9 mouse cellular contexts compared by ENCODE assay signal in genomic region chr9:43205343-43206021, GRCm38 (mm10). TPM values are rescaled to one million over a fixed set of nuclear protein-coding genes. Genes with fewer than 3 reads are reported as not detected.
DNase-seq lines count a peak whose midpoint lies in the region; ATAC-seq lines count a peak whose summit lies in the region.
"Had no signal": no experiment of that assay in that cellular context is flagged by ENCODE, and none has a peak within 500 bp of the region (broad histone marks: within the 10 kb centered on the region; RNA-seq: fewer than 3 reads in every experiment).

No protein-coding gene starts in this region.

- no peak for DNase-seq in kidney, adult 9 months
- DNase-seq in embryonic facial prominence, embryonic 10.5 days (ENCODE audit: low spot score), result peak; percentile 39
- DNase-seq in right cerebral cortex, adult 2 months (ENCODE audit: low spot score in 2 of 2), result no peak
- DNase-seq in frontal cortex, postnatal 36 days (ENCODE audit: low spot score in 2 of 2), result no peak
- DNase-seq in left cerebral cortex, postnatal 4 days, result no peak
- DNase-seq: thymus, postnatal 25 days had no signal

- H3K27me3 ChIP-seq in kidney, embryonic 16.5 days (ENCODE audit: insufficient read depth, low read length), result peaks cover 31% of the 10 kb centered on the region
- peaks cover 91% of the 10 kb centered on the region for H3K27me3 ChIP-seq in embryonic facial prominence, embryonic 10.5 days (replicated peaks; ENCODE audit: low read depth, poor library complexity, severe bottlenecking)
- H3K27me3 ChIP-seq in hindbrain, embryonic 15.5 days, result peaks cover 29% of the 10 kb centered on the region
- H3K27me3 ChIP-seq in midbrain, embryonic 16.5 days (ENCODE audit: control insufficient read depth, insufficient read depth, low read depth, low read length), result peaks cover 23% of the 10 kb centered on the region

- H3K4me3 ChIP-seq in kidney, embryonic 16.5 days (ENCODE audit: low read length), result peak overlapping the region; percentile 46
- peak overlapping the region; percentile 56 for H3K4me3 ChIP-seq in embryonic facial prominence, embryonic 10.5 days
- peak overlapping the region; percentile 30 for H3K4me3 ChIP-seq in hindbrain, embryonic 15.5 days
- H3K4me3 ChIP-seq in midbrain, embryonic 16.5 days (ENCODE audit: low read depth, low read length), result peak overlapping the region; percentile 26

- peaks cover 22% of the 10 kb centered on the region for H3K4me1 ChIP-seq in kidney, embryonic 16.5 days (ENCODE audit: insufficient read depth, low read length)
- peaks cover 25% of the 10 kb centered on the region for H3K4me1 ChIP-seq in embryonic facial prominence, embryonic 10.5 days
- peaks cover 15% of the 10 kb centered on the region for H3K4me1 ChIP-seq in hindbrain, embryonic 15.5 days (replicated peaks)
- peaks cover 15% of the 10 kb centered on the region for H3K4me1 ChIP-seq in midbrain, embryonic 16.5 days (ENCODE audit: control insufficient read depth, insufficient read depth, low read length)

- 2% methylated on average over 39 of the region's 41 CpGs for WGBS in kidney, embryonic 16.5 days
- WGBS in embryonic facial prominence, embryonic 10.5 days, result 3% methylated on average over 41 of the region's 41 CpGs
- WGBS in hindbrain, embryonic 15.5 days, result 2% methylated on average over 39 of the region's 41 CpGs
- 2% methylated on average over 41 of the region's 41 CpGs for WGBS in midbrain, embryonic 16.5 days

- no peaks in the 10 kb centered on the region for H3K9me3 ChIP-seq in kidney, embryonic 16.5 days (ENCODE audit: low read length)
- H3K9me3 ChIP-seq in embryonic facial prominence, embryonic 10.5 days, result no peaks in the 10 kb centered on the region
- H3K9me3 ChIP-seq in hindbrain, embryonic 15.5 days, result no peaks in the 10 kb centered on the region
- H3K9me3 ChIP-seq in midbrain, embryonic 16.5 days (replicated peaks; ENCODE audit: control insufficient read depth, low read length, poor library complexity, severe bottlenecking), result no peaks in the 10 kb centered on the region

- peak overlapping the region; percentile 60 for H3K9ac ChIP-seq in kidney, embryonic 16.5 days (replicated peaks; ENCODE audit: low read length)
- 0 out of 2 replicates have a peak overlapping the region, but pooled peaks have one; percentile 29 for H3K9ac ChIP-seq in hindbrain, embryonic 15.5 days
- peak overlapping the region; percentile 8; the same call in 1 of the 2 replicates for H3K9ac ChIP-seq in midbrain, embryonic 16.5 days (ENCODE audit: low read depth, low read length)

- H3K4me2 ChIP-seq in kidney, embryonic 16.5 days (replicated peaks; ENCODE audit: low read depth, low read length), result peak overlapping the region; percentile 69
- H3K4me2 ChIP-seq in hindbrain, embryonic 15.5 days, result peak overlapping the region; percentile 58
- peak overlapping the region; percentile 56 for H3K4me2 ChIP-seq in midbrain, embryonic 16.5 days (ENCODE audit: low read length)

- H3K27ac ChIP-seq in kidney, embryonic 16.5 days (ENCODE audit: low read length), result no peak overlapping the region
- no peak overlapping the region; the same call in 1 of the 2 replicates for H3K27ac ChIP-seq in embryonic facial prominence, embryonic 10.5 days (replicated peaks)
- no peak overlapping the region for H3K27ac ChIP-seq in hindbrain, embryonic 15.5 days (replicated peaks)
- no peak overlapping the region for H3K27ac ChIP-seq in midbrain, embryonic 16.5 days (ENCODE audit: low read length)

- peak; percentile 16; the same call in 1 of the 2 replicates for ATAC-seq in kidney, embryonic 16.5 days (ENCODE audit: low FRiP score, low TSS enrichment)
- peak; percentile 38; the same call in 1 of the 2 replicates for ATAC-seq in hindbrain, embryonic 15.5 days (ENCODE audit: low FRiP score, low read depth)
- ATAC-seq in midbrain, embryonic 16.5 days, result no peak

- H3K36me3 ChIP-seq in kidney, embryonic 16.5 days (ENCODE audit: insufficient read depth, low read length), result no peaks in the 10 kb centered on the region
- H3K36me3 ChIP-seq in embryonic facial prominence, embryonic 10.5 days (replicated peaks), result no peaks in the 10 kb centered on the region
- H3K36me3 ChIP-seq in hindbrain, embryonic 15.5 days, result no peaks in the 10 kb centered on the region
- no peaks in the 10 kb centered on the region for H3K36me3 ChIP-seq in midbrain, embryonic 16.5 days (ENCODE audit: control insufficient read depth, insufficient read depth, low read length)

- intact Hi-C loops in left cerebral cortex, postnatal 4 days (cut with DNase I), result no loop called here

RNA-seq across cellular contexts. Expression of gene Pou2f3, which starts 4.7 kb away (rescaled TPM):
- polyA plus RNA-seq in kidney, embryonic 16.5 days (2015; fragmentation: Nextera tagmentation; extraction: Ambion mirVana), result 0.15 and 0.18 TPM in 2 replicates
- not detected in 2 replicates for polyA plus RNA-seq in embryonic facial prominence, embryonic 10.5 days (2016; fragmentation: Nextera tagmentation; extraction: Ambion mirVana)
- polyA plus RNA-seq in hindbrain, embryonic 15.5 days (2015; fragmentation: Nextera tagmentation; extraction: Ambion mirVana), result 0.05 and 0.10 TPM in 2 replicates
- 0.07 TPM in 1 of 2 replicates, not detected in the other for polyA plus RNA-seq in midbrain, embryonic 16.5 days (2015; fragmentation: Nextera tagmentation; extraction: Ambion mirVana)
- not detected for total RNA-seq in left cerebral cortex, postnatal 4 days (2021)

RNA-seq across cellular contexts. Expression of gene Oaf, which starts 34.2 kb away (rescaled TPM):
- 46.6 and 63.8 TPM in 2 replicates for polyA plus RNA-seq in kidney, embryonic 16.5 days (2015; fragmentation: Nextera tagmentation; extraction: Ambion mirVana)
- polyA plus RNA-seq in embryonic facial prominence, embryonic 10.5 days (2016; fragmentation: Nextera tagmentation; extraction: Ambion mirVana), result 55.2 and 57.0 TPM in 2 replicates
- polyA plus RNA-seq in hindbrain, embryonic 15.5 days (2015; fragmentation: Nextera tagmentation; extraction: Ambion mirVana), result 7.1 and 10.8 TPM in 2 replicates
- polyA plus RNA-seq in midbrain, embryonic 16.5 days (2015; fragmentation: Nextera tagmentation; extraction: Ambion mirVana), result 3.2 and 5.8 TPM in 2 replicates
- total RNA-seq in left cerebral cortex, postnatal 4 days (2021), result 1 to 10 TPM; 3.6 to 4.1 TPM

Comparison
In these comparisons a context has a peak if more than half of its experiments do, and no peak if none do; other contexts are left out.
1. H3K9ac ChIP-seq: peak in every context shown above with its lines; median percentile 60 in kidney, embryonic 16.5 days; 29 in hindbrain, embryonic 15.5 days; 8 in midbrain, embryonic 16.5 days.